Mouse (Mus musculus): ENCODE data around the gene Fkbp14.

Fkbp14 gene

DNA sequence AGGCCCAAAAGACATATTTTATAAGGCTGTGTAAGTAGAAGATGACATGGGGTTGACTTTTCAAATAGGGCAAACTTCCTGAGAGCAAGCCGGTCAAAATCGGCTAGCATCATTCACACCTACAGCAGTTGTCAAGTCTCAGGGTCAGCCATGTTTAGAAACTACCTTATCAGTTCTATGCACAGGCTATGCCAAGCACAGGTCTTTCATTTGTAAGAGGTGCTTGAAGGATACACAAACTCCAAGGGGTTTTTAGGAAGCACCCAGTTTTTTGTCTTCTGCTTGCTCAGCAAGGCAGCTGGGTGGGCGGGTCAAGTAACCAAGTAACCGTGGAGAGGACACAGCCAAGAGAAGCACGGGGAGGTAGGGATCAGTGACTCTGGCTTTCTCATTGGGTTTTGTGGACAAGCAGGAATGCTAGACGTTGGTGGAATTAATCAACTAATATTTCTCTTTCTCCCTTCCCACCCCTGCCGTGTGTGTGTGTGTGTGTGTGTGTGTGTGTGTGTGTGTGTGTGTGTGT, 46.2 kb downstream of the Fkbp14 start:
- no peak for DNase-seq (ENCODE audit: extremely low read depth, insufficient read length, low spot score)

DNA sequence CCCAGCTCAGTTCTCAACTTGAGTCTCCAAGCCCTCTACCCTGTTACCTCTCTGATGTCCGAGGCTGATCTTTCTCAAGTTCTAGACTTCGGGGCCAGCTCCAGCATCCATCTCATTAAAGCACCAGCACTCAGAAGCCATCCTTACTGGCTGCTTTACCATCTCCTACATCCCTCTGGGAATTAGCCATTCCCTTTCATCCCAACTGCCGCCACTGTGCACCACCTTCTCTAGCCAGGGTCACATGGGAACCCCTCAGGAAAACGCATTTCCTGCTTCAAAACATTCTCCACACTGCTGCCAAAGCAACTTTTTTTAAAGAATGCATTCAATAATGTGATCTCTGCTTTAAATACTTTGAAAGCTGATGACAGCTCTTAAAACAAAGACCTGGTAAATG, 47.8 kb downstream of the Fkbp14 start:
- DNase-seq (ENCODE audit: extremely low read depth, insufficient read length, low spot score): no peak

DNA sequence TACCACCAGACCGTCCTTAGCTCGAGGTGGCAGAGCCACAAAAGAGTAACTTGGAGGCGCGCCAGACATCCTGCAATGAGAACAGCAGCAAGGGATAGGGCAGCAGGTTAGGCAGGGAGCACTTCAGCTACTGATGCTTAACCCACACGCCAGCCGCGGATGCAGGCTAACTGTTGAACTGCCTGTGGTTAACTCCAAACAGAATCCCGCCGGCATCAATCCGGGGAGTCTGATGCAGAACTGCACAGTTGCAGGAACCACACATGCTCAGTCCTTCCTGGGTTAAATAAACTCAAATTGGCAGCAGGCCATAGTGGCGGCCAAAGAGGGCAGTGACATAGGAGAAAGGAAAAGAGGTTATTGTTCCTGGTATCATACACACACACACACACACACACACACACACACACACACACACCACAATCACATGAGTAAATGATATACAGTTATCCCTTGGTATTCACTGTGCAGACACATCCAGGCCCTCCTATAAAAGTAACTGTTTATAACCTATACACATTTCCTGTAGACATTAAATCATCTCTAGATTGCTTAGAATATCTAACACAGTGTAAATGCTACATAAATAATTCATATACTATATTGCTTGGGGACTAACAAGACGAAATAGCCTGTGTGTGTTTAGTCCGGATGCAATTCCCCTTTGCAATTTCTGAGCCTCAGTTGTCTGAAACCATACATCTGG, 48.6 kb downstream of the Fkbp14 start:
- no peak for DNase-seq (ENCODE audit: extremely low read depth, insufficient read length, low spot score)

DNA sequence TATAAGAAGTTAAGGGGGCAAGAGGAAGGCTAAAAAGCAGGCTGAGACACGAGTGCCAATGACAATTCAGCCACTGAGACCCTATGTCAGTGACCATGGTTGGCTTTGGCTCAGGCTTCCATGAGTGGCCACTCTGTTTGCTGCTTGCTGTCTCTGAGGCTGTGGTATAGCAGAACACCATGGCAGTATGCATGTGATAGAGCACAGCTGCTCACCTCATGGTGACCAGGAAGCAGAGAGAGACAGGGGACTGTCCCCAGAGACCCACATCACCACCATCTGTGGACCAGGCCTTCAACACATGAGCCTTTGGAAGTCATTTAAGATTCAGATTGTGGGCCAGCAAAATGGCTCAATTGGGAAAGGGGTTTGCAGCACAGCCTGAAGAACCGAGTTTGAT, 53.5 kb downstream of the Fkbp14 start:
- no peak for DNase-seq (ENCODE audit: extremely low read depth, insufficient read length, low spot score)

DNA sequence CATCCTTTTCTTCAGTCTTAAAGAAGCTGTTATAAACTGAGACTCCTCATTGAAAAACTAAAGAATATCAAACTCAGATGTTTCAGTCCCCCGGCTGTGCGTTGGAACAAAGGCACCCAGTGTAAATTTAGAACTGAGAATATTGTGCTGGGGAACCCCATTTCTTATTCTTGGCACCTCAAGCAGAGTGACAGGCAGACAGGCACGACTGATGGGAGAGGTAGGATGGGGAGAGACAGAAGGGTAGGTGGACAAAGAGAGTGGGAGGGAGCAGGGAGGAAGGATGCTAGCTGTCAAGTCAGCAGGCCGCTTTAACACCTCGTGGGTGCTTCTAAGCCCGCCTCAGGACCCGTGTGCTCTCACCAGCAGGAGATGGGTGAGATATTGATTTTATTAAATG, 54.3 kb downstream of the Fkbp14 start:
- DNase-seq (ENCODE audit: extremely low read depth, insufficient read length, low spot score): no peak

DNA sequence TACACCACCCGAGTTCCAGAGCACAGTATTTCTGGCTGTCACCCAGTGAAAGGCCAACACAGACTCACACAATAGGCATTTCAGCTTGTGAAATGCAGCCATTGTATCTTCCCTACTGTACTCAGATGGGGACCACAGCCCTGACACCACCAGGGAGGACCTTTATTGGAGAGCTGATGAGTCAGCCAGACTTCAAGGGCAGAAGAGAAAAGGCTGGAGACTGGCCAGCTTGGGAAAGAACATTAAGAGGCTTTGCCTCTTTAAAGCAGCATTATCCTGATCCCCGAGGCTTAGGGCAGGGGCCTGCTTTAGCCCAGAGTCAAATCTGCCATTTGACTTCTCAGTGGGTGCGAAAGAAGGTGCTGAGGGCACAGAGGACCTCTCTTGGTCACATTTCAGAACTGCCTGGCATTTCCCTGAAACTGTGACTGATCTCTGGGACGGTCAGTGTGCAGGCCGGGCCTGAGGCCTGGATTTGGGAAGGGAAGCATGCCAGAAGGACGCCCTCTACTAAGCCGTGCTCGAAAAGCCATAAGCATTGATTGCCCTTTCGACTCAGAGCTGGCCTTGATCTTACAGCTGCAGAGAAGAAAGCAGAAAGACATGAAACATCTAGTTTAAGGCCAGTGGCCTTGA, 56.7 kb downstream of the Fkbp14 start:
- peak; percentile 59 for DNase-seq (ENCODE audit: extremely low read depth, insufficient read length, low spot score)

DNA sequence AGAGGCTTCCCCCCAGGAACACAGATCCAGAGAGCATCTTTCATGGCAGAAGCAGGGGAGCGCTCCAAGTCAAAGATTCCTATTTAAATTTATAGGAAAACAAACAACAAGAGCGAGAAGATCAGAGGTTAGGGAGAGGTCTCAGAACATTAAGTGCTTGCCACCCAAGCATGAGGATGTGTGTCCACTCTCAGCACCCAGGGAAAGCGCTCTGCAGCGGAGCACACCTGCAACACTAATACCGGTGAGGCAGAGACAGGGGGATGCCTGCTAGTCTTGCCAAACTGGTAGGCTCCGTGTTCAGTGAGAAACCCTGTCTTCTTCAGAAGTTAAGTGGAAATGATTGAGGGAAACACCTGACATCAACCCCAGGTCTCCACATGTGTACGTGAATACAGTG, 57.7 kb downstream of the Fkbp14 start:
- no peak for DNase-seq (ENCODE audit: extremely low read depth, insufficient read length, low spot score)

DNA sequence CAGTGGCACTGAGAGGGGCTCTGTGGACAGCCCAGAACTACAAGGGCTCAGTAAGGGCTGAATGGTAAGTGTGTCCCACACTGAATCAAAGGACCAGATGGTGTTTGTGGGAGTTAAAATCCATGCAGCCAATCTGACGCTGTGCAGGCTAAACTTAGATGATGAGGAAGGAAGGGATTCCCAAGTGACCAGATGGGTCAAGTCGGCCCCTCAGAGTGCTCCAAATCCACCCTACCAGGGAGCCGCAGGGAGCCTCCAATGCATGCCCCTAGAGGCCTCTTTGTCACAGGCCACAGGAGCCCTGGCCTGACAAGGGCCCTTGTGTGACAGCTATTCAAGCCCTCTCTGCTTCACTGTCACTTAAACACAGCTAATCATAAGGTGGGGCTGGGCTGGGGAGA, 58.3 kb downstream of the Fkbp14 start:
- no peak for DNase-seq (ENCODE audit: extremely low read depth, insufficient read length, low spot score)

DNA sequence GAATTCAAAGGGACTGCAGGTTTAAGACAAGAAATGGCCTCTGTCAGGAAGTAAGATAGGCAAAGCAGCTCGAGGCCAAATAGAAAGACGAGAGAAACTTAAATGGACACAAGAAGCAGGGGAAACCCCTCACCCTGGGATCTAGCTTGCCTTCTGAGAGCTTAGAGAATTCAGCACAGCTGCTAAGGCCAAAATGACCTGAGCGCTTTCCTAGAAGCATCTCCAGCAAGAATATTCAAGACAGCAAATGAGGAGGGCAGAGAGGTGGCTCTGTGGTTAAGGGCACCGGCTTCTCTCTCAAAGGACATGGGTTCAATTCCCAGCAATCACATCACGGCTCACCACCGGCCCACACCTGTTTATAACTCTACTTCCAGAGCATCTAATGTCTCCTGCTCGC, 60.1 kb downstream of the Fkbp14 start:
- DNase-seq (ENCODE audit: extremely low read depth, insufficient read length, low spot score): no peak

DNA sequence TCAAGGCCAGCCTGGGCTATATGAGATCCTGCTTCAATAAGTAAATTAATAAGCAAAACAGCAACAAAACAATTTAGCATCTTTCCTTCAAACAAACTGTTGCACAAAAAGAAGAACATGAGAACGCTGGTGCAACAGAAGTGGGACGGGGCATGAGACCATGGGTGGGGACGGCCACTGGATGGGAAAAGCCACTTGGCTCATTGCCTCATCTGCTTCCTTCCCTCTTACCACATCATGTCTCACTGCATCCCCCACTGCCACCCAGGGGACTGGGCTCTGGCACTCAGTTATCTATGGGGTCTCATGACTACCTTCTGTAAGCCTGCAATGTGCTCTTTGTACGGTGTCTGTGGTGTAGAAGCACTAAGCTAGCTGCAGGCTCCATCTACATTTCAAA, 61.6 kb downstream of the Fkbp14 start:
- no peak for DNase-seq (ENCODE audit: extremely low read depth, insufficient read length, low spot score)

DNA sequence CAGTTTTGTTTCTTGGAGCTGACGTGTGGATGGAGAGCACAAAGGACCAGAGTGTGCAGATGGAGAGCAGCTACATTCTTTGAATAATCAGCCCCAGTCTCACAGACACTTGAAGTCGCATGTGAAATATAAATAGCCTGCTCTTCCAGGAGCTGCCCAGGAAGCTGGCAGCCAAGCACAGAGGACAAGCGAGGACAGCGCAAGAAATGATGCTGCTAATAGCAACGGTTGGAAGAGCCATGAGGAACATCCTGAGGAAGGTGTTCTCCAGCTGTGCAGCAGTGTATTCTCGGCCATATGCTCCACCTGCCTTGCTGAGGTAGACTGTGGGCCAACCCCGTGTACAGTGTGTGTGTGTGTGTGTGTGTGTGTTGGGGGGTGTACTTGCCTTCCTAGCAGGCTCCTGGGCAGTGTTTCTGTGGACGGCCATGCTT, 66.0 kb downstream of the Fkbp14 start:
- DNase-seq (ENCODE audit: extremely low read depth, insufficient read length, low spot score): no peak

DNA sequence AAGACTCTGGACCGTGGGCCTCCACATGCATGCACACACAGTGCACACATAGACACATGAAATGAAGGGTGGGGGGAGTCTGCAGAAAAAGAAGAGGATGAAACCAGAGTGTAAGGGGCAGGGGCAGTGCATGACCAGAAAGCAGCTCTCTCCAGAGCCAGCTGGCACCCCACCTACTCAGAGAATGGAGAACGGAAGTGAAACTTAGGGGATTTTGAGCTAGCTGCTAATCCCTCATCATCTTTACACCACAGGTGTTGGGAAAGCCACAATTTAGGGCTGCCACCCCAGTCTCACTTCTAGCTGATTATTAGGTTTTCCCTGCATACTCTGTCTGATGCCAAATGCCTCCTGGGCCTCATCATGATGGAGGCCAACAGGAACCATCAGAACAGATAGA, 66.9 kb downstream of the Fkbp14 start:
- DNase-seq (ENCODE audit: extremely low read depth, insufficient read length, low spot score): no peak

DNA sequence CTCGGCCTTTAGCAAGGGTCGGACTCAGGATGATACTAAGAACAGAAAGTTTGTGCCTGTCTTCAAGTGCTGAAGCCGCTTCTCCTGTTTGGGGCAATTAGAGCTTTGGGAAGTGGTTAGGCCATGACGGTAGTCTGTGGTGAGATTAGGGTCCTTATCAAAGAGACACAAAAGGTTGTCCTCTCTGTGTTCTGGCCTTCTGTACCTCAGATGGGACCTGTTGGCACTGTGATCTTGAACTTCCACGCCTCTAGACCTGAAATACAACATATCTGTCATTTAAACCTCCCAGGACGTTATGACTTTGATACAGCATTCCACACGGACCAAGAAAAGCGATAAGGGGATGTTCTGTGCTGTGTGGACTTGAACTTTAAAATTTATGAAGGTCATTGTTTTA, 68.4 kb downstream of the Fkbp14 start:
- no peak for DNase-seq (ENCODE audit: extremely low read depth, insufficient read length, low spot score)

Data from 3134 (cell line).